Mouse (Mus musculus): Measurements from ENCODE around the gene Pak2. TPM values are rescaled to one million over a fixed set of nuclear protein-coding genes. Genes with fewer than 3 reads are reported as not detected.
A peak's percentile ranks its signal among the peaks of the same experiment; 100 is the strongest.

The Pak2 gene
- polyA plus RNA-seq, 1 experiment, result 10.9 TPM

GRCm38 (mm10) chr16:32120454-32120853 is 41.3 kb upstream of the Pak2 start:
- TF ChIP-seq CEBPB (IDR thresholded peaks at IDR 0.05; ENCODE audit: insufficient read depth, poor library complexity, severe bottlenecking) (no peak), SRF (IDR thresholded peaks at IDR 0.05; ENCODE audit: control insufficient read depth, insufficient read length, low read depth) (no peak), MYOD1 (IDR thresholded peaks at IDR 0.05; ENCODE audit: control insufficient read depth in 1 of 3, insufficient read length in 2 of 3, low read depth in 2 of 3) (no peak), MAX (IDR thresholded peaks at IDR 0.05; ENCODE audit: low read depth) (no peak), REST (IDR thresholded peaks at IDR 0.05; ENCODE audit: insufficient read depth, insufficient read length) (no peak), TCF12 (IDR thresholded peaks at IDR 0.05; ENCODE audit: insufficient read depth, poor library complexity, severe bottlenecking) (no peak), E2F4 (IDR thresholded peaks at IDR 0.05; ENCODE audit: insufficient read depth) (no peak), POLR2AphosphoS2 (IDR thresholded peaks at IDR 0.05; ENCODE audit: insufficient read length, low read depth) (no peak), MYOG (IDR thresholded peaks at IDR 0.05; ENCODE audit: control insufficient read depth in 1 of 3, insufficient read depth in 1 of 3, insufficient read length in 2 of 3, low read depth in 2 of 3) (no peak), USF1 (IDR thresholded peaks at IDR 0.05; ENCODE audit: low read depth) (no peak), POLR2A (IDR thresholded peaks at IDR 0.05; ENCODE audit: insufficient read length, low read depth) (no peak), TCF3 (IDR thresholded peaks at IDR 0.05; ENCODE audit: insufficient read length, low read depth) (no peak)
- H3K4me3 ChIP-seq, result no peak overlapping the region
- H3K4me2 ChIP-seq (ENCODE audit: low read depth), result no peak overlapping the region
- no peaks in the 10 kb centered on the region for H3K27me3 ChIP-seq (ENCODE audit: control insufficient read depth, insufficient read depth, insufficient read length)
- H3ac ChIP-seq (ENCODE audit: control insufficient read depth, insufficient read length), result no peak overlapping the region
- H3K36me3 ChIP-seq (ENCODE audit: control insufficient read depth, insufficient read depth), result no peaks in the 10 kb centered on the region
- H3K79me2 ChIP-seq (ENCODE audit: control insufficient read depth, insufficient read depth), result no peaks in the 10 kb centered on the region

- no peaks in the 10 kb centered on the region for H3K27me3 ChIP-seq (ENCODE audit: control insufficient read depth, insufficient read depth, insufficient read length)
- peak overlapping the region; percentile 2 for H3K4me2 ChIP-seq (ENCODE audit: low read depth)
- no peaks in the 10 kb centered on the region for H3K79me2 ChIP-seq (ENCODE audit: control insufficient read depth, insufficient read depth)
- H3K4me3 ChIP-seq, result no peak overlapping the region
- TF ChIP-seq MYOD1 (IDR thresholded peaks at IDR 0.05; ENCODE audit: control insufficient read depth in 1 of 3, insufficient read length in 2 of 3, low read depth in 2 of 3) (no peak), CEBPB (IDR thresholded peaks at IDR 0.05; ENCODE audit: insufficient read depth, poor library complexity, severe bottlenecking) (no peak), REST (IDR thresholded peaks at IDR 0.05; ENCODE audit: insufficient read depth, insufficient read length) (no peak), SRF (IDR thresholded peaks at IDR 0.05; ENCODE audit: control insufficient read depth, insufficient read length, low read depth) (no peak), USF1 (IDR thresholded peaks at IDR 0.05; ENCODE audit: low read depth) (no peak), POLR2A (IDR thresholded peaks at IDR 0.05; ENCODE audit: insufficient read length, low read depth) (no peak), E2F4 (IDR thresholded peaks at IDR 0.05; ENCODE audit: insufficient read depth) (no peak), MAX (IDR thresholded peaks at IDR 0.05; ENCODE audit: low read depth) (no peak), MYOG (IDR thresholded peaks at IDR 0.05; ENCODE audit: control insufficient read depth in 1 of 3, insufficient read depth in 1 of 3, insufficient read length in 2 of 3, low read depth in 2 of 3) (no peak), POLR2AphosphoS2 (IDR thresholded peaks at IDR 0.05; ENCODE audit: insufficient read length, low read depth) (no peak), TCF3 (IDR thresholded peaks at IDR 0.05; ENCODE audit: insufficient read length, low read depth) (no peak), TCF12 (IDR thresholded peaks at IDR 0.05; ENCODE audit: insufficient read depth, poor library complexity, severe bottlenecking) (no peak)
- no peak overlapping the region for H3ac ChIP-seq (ENCODE audit: control insufficient read depth, insufficient read length)
- no peaks in the 10 kb centered on the region for H3K36me3 ChIP-seq (ENCODE audit: control insufficient read depth, insufficient read depth)
These were observed 37.0 kb upstream of the Pak2 start for GRCm38 (mm10) chr16:32116186-32116585.

- no peak for TF ChIP-seq MYOG (IDR thresholded peaks at IDR 0.05; ENCODE audit: control insufficient read depth in 1 of 3, insufficient read depth in 1 of 3, insufficient read length in 2 of 3, low read depth in 2 of 3)
- TF ChIP-seq MYOD1 (IDR thresholded peaks at IDR 0.05; ENCODE audit: control insufficient read depth in 1 of 3, insufficient read length in 2 of 3, low read depth in 2 of 3), result no peak
- no peak for TF ChIP-seq E2F4 (IDR thresholded peaks at IDR 0.05; ENCODE audit: insufficient read depth)
- no peak for TF ChIP-seq TCF3 (IDR thresholded peaks at IDR 0.05; ENCODE audit: insufficient read length, low read depth)
- no peak for TF ChIP-seq SRF (IDR thresholded peaks at IDR 0.05; ENCODE audit: control insufficient read depth, insufficient read length, low read depth)
- TF ChIP-seq MAX (IDR thresholded peaks at IDR 0.05; ENCODE audit: low read depth), result no peak
- TF ChIP-seq POLR2AphosphoS2 (IDR thresholded peaks at IDR 0.05; ENCODE audit: insufficient read length, low read depth), result no peak
- no peak for TF ChIP-seq CEBPB (IDR thresholded peaks at IDR 0.05; ENCODE audit: insufficient read depth, poor library complexity, severe bottlenecking)
- no peak for TF ChIP-seq USF1 (IDR thresholded peaks at IDR 0.05; ENCODE audit: low read depth)
- no peak for TF ChIP-seq TCF12 (IDR thresholded peaks at IDR 0.05; ENCODE audit: insufficient read depth, poor library complexity, severe bottlenecking)
- no peak for TF ChIP-seq REST (IDR thresholded peaks at IDR 0.05; ENCODE audit: insufficient read depth, insufficient read length)
- TF ChIP-seq POLR2A (IDR thresholded peaks at IDR 0.05; ENCODE audit: insufficient read length, low read depth), result no peak
- H3K36me3 ChIP-seq (ENCODE audit: control insufficient read depth, insufficient read depth), result no peaks in the 10 kb centered on the region
- no peak overlapping the region for H3K4me3 ChIP-seq
- no peaks in the 10 kb centered on the region for H3K79me2 ChIP-seq (ENCODE audit: control insufficient read depth, insufficient read depth)
- H3K4me2 ChIP-seq (ENCODE audit: low read depth), result peak overlapping the region; percentile 40
- no peak overlapping the region for H3ac ChIP-seq (ENCODE audit: control insufficient read depth, insufficient read length)
- no peaks in the 10 kb centered on the region for H3K27me3 ChIP-seq (ENCODE audit: control insufficient read depth, insufficient read depth, insufficient read length)
These were observed 36.6 kb upstream of the Pak2 start for GRCm38 (mm10) chr16:32115781-32116180.

- Histone ChIP-seq H3K4me3 (no peak overlapping the region), H3K27me3 (ENCODE audit: control insufficient read depth, insufficient read depth, insufficient read length) (no peaks in the 10 kb centered on the region), H3K79me2 (ENCODE audit: control insufficient read depth, insufficient read depth) (no peaks in the 10 kb centered on the region), H3ac (ENCODE audit: control insufficient read depth, insufficient read length) (no peak overlapping the region), H3K4me2 (ENCODE audit: low read depth) (peak overlapping the region; percentile 40), H3K36me3 (ENCODE audit: control insufficient read depth, insufficient read depth) (no peaks in the 10 kb centered on the region)
- TF ChIP-seq CEBPB (IDR thresholded peaks at IDR 0.05; ENCODE audit: insufficient read depth, poor library complexity, severe bottlenecking) (no peak), TCF12 (IDR thresholded peaks at IDR 0.05; ENCODE audit: insufficient read depth, poor library complexity, severe bottlenecking) (no peak)
These were observed 36.0 kb upstream of the Pak2 start for GRCm38 (mm10) chr16:32114968-32115695.

All from myocyte (in vitro differentiated cells).